Mouse (Mus musculus): Measurements from ENCODE around the gene Clcn1. TPM values are rescaled to one million over a fixed set of nuclear protein-coding genes. Genes with fewer than 3 reads are reported as not detected.

Gene Clcn1
- polyA plus RNA-seq, 1 experiment, result 0.36 TPM

DNA sequence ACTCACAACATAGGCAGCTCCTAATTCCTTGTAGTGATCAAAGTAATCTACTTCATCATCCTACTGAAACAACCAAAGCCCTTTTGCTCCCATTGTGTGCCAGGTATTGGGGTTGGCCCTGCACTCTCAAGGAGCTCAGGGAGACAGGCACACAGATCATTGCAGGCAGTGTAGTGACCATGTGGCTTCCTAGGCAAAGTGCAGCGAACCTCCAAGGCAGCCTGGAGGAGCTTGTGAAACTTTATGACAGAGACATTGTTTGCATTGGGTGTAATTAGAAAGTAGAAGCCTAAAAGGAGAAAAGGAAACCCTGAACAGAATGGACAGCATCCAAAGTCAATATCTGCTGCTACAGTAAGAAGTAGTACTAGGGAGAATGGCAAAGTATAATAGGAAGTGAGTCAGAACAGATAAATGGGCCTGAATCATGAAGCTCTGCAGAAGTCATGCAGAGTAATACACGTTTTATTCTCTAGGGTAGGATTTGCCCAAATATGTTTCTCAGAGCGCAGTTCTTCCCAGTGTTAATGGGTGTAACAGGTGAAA is 9.1 kb downstream of the Clcn1 start:
- TF ChIP-seq POLR2A (IDR thresholded peaks at IDR 0.05; ENCODE audit: borderline replicate concordance, low read depth, low read length), result no peak
- no peak for TF ChIP-seq CTCF (IDR thresholded peaks at IDR 0.05; ENCODE audit: low read depth, low read length)
- peak overlapping the region; percentile 6; the same call in 1 of the 2 replicates for H3K27ac ChIP-seq (ENCODE audit: insufficient read depth, low read depth, low read length)
- peaks cover 37% of the 10 kb centered on the region for H3K4me1 ChIP-seq (ENCODE audit: control insufficient read depth, insufficient read depth, low read length)
- H3K4me3 ChIP-seq (ENCODE audit: insufficient read depth, low read length), result no peak overlapping the region

DNA sequence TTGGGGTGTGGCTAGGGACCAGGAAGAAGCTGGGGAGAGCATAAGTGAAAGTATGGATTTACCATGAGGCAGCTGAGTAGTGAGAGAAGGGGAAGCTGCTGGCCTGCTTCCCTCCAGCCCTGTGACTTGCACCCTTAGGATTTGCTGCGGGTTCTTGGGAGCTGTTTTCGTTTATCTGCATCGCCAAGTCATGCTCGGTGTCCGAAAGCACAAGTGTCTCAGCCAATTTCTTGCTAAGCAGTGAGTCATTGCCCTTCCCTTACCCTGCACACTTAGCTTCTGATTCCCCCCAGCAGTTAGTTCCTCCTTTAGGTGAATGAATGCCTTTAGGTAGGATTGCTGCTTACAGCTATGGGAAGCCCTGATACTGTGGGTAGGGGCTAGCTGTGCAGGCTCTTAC is 12.9 kb downstream of the Clcn1 start:
- Histone ChIP-seq H3K4me1 (ENCODE audit: control insufficient read depth, insufficient read depth, low read length) (peaks cover 36% of the 10 kb centered on the region), H3K27ac (ENCODE audit: insufficient read depth, low read depth, low read length) (peak overlapping the region; percentile 72)

GRCm38 (mm10) chr6:42309816-42310378 is 23.4 kb downstream of the Clcn1 start:
- no peak overlapping the region for H3K4me3 ChIP-seq (ENCODE audit: insufficient read depth, low read length)
- TF ChIP-seq POLR2A (IDR thresholded peaks at IDR 0.05; ENCODE audit: borderline replicate concordance, low read depth, low read length) (no peak), CTCF (IDR thresholded peaks at IDR 0.05; ENCODE audit: low read depth, low read length) (no peak)
- H3K4me1 ChIP-seq (ENCODE audit: control insufficient read depth, insufficient read depth, low read length), result peaks cover 9% of the 10 kb centered on the region
- no peak overlapping the region for H3K27ac ChIP-seq (ENCODE audit: insufficient read depth, low read depth, low read length)

More for the DNA sequence above, 12.9 kb downstream of the Clcn1 start:
- peak overlapping the region; percentile 45 for H3K4me3 ChIP-seq (ENCODE audit: insufficient read depth, low read length)
- TF ChIP-seq CTCF (IDR thresholded peaks at IDR 0.05; ENCODE audit: low read depth, low read length) (no peak), POLR2A (IDR thresholded peaks at IDR 0.05; ENCODE audit: borderline replicate concordance, low read depth, low read length) (no peak)

DNA sequence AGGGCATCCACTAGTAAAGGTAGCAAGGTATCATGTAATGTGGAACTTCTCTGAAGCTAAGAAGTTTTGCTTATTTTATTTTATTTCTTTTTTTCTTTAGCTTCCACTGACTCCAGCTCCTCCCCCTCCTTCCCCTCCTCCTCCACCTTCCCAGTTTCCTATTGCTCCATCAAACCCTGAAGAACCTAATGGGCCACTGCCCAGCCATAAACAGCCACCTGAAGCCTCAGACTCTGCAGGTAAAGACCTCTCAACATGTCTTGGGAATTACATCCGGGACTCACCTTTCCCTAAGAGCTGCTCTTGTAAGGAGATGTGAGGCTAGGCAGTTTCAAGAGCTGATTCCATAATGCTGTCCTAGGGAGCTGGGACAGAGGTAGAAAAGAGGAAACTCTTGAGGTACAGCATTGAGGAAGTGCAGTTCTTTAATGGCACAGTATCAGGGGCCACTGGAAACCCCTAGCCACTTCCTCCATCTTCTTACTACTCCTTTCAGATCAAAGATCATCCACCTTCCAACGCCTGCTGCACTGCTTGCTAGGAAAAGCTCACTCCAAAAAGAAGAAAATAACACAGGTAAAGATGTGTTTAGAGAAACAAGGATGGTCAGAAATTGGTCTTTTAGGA is 24.1 kb downstream of the Clcn1 start:
- Histone ChIP-seq H3K27ac (ENCODE audit: insufficient read depth, low read depth, low read length) (no peak overlapping the region), H3K4me3 (ENCODE audit: insufficient read depth, low read length) (no peak overlapping the region), H3K4me1 (ENCODE audit: control insufficient read depth, insufficient read depth, low read length) (peaks cover 9% of the 10 kb centered on the region)
- TF ChIP-seq CTCF (IDR thresholded peaks at IDR 0.05; ENCODE audit: low read depth, low read length) (no peak), POLR2A (IDR thresholded peaks at IDR 0.05; ENCODE audit: borderline replicate concordance, low read depth, low read length) (no peak)

DNA sequence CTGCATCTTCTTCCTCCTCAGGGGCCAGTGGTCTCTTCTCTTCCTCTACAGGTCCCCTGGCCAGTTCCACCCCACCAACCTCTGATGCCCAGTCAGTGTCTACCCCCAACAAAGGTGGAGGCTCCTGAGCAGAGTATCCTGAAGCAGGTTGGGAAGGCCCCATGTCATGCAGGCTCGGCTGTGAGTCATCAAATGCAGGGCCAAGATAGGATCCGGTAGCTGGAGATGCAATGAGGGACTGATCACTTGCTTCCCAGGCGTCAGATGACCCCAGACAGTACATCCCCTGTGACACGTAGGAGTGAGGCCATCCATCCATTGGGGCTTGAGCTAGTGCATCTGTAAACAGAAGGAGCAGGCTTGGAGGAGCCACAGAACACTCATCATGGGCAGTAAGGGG is 31.8 kb downstream of the Clcn1 start:
- Histone ChIP-seq H3K4me1 (ENCODE audit: control insufficient read depth, insufficient read depth, low read length) (no peaks in the 10 kb centered on the region), H3K27ac (ENCODE audit: insufficient read depth, low read depth, low read length) (no peak overlapping the region), H3K4me3 (ENCODE audit: insufficient read depth, low read length) (no peak overlapping the region)
- no peak for TF ChIP-seq POLR2A (IDR thresholded peaks at IDR 0.05; ENCODE audit: borderline replicate concordance, low read depth, low read length)
- TF ChIP-seq CTCF (IDR thresholded peaks at IDR 0.05; ENCODE audit: low read depth, low read length), result no peak

DNA sequence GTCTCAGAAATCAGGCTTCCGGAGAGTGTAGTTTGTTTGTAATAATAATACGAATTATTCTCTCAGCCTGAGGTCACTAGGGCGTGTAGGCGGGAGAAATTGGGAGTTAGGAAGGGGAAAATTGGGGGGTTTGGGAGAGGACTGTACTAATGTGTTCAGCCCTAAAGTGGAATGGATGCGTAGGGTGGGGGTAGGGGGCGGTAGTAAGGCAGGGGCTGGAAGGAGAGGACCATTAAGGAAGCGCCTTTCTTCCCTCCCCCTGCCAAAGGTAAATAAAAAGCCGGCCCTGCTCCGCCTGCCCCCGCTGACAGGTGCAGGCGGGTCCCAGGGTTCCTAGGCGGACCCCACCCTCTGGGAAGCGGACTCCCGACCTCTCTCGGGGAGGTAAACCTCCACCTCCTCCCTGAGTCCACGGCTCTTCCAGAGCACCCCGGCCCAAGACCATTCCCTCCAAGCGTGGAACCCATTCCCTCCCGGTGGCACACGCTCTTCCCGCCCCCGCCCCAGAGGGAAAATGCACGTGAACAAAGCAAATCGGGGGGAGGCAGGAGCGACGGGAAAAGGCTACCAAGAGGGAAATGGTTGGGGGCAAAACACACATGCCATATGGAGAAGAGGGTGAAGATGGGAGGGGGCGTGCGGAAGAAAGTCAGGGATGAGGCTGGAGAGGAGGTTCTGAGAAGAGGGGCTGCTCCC is 37.0 kb downstream of the Clcn1 start:
- Histone ChIP-seq H3K4me3 (ENCODE audit: insufficient read depth, low read length) (no peak overlapping the region), H3K27ac (ENCODE audit: insufficient read depth, low read depth, low read length) (no peak overlapping the region), H3K4me1 (ENCODE audit: control insufficient read depth, insufficient read depth, low read length) (0 out of 2 replicates have a peak, but pooled peaks cover 3% of the 10 kb centered on the region)
- TF ChIP-seq CTCF (IDR thresholded peaks at IDR 0.05; ENCODE audit: low read depth, low read length), result no peak
- TF ChIP-seq POLR2A (IDR thresholded peaks at IDR 0.05; ENCODE audit: borderline replicate concordance, low read depth, low read length), result no peak

DNA sequence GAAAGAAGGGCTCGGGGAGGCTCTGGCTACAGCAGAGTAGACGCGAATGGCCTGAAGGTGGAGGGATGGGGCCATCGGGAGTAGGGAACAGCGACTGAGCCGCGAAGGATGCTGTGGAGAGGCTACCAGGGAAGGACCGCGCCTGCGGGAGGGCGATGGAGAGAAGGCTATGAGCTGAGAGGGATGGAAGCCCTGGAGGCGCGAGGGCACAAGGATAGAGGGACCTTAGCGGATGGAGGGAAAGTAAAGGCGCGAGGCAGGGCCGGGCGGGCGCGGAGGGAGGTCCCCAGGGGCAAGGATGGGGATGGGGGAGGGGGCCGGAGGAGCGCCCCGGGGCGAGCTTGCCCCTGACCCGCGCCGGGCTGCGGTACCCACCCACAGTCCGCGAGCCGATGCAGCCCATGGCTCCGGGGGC is 37.6 kb downstream of the Clcn1 start:
- Histone ChIP-seq H3K4me1 (ENCODE audit: control insufficient read depth, insufficient read depth, low read length) (0 out of 2 replicates have a peak, but pooled peaks cover 3% of the 10 kb centered on the region), H3K4me3 (ENCODE audit: insufficient read depth, low read length) (peak overlapping the region; percentile 53), H3K27ac (ENCODE audit: insufficient read depth, low read depth, low read length) (no peak overlapping the region)
- TF ChIP-seq POLR2A (IDR thresholded peaks at IDR 0.05; ENCODE audit: borderline replicate concordance, low read depth, low read length) (no peak), CTCF (IDR thresholded peaks at IDR 0.05; ENCODE audit: low read depth, low read length) (no peak)

DNA sequence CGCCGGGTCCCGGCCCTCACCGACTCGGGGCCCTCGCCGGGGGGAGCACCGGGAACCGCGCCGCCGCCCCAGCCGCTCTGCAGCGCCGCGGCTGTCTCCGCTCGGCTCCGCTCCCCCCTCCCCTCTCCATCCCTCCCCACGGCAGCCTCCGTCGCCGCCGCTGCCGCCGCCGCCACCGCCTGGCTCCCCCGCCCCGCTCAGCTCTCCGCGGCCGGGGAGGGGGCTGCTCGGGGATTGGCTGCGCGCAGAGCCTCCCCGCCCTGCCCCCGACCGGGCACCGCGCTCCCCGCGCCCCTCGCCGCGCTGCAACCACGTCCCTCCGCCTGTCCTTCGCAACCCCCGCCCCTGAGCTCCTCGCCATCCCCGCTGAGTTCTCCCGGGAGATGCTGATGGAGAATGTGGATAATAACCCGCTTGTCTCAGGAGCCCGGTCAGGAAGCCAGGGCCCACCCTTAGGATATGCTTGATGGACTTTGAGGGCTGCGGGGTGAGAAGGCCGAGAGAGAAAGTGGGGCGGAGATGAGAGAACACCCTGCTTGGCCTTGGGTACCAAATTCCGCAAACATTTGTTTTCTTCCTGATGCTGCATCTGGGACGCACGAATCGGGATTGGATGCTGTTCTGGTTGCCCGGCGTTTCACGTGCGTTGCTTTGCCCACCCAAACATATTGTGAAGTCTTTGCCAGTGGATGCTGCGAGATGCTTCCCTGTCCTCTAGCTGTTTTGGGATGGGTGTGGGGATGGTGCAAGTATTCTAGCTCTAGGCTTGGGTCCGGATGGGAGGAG is 38.2 kb downstream of the Clcn1 start, which contains the start of gene Fam131b:
Gene Fam131b (minus strand): TSS at position 162 of the 786 bp plus-strand sequence.
- H3K4me3 ChIP-seq (ENCODE audit: insufficient read depth, low read length), result peak within 1 kb of the TSS; percentile 53
- no peak for TF ChIP-seq CTCF (IDR thresholded peaks at IDR 0.05; ENCODE audit: low read depth, low read length)
- no peak for TF ChIP-seq POLR2A (IDR thresholded peaks at IDR 0.05; ENCODE audit: borderline replicate concordance, low read depth, low read length)
- no peak within 1 kb of the TSS for H3K27ac ChIP-seq (ENCODE audit: insufficient read depth, low read depth, low read length)
- 0 out of 2 replicates have a peak, but pooled peaks cover 3% of the 10 kb centered on the region for H3K4me1 ChIP-seq (ENCODE audit: control insufficient read depth, insufficient read depth, low read length)

GRCm38 (mm10) chr6:42325268-42325609 is 38.8 kb downstream of the Clcn1 start:
- H3K4me1 ChIP-seq (ENCODE audit: control insufficient read depth, insufficient read depth, low read length), result 0 out of 2 replicates have a peak, but pooled peaks cover 3% of the 10 kb centered on the region
- peak overlapping the region; percentile 53 for H3K4me3 ChIP-seq (ENCODE audit: insufficient read depth, low read length)
- H3K27ac ChIP-seq (ENCODE audit: insufficient read depth, low read depth, low read length), result no peak overlapping the region
- no peak for TF ChIP-seq POLR2A (IDR thresholded peaks at IDR 0.05; ENCODE audit: borderline replicate concordance, low read depth, low read length)
- peak; percentile 67 for TF ChIP-seq CTCF (IDR thresholded peaks at IDR 0.05; ENCODE audit: low read depth, low read length)

Measured in bone marrow macrophage, adult 2 months (primary cell).